Mouse (Mus musculus): ENCODE data around the gene Klhl8. TPM values are rescaled to one million over a fixed set of nuclear protein-coding genes. Genes with fewer than 3 reads are reported as not detected.

The Klhl8 gene
- polyA plus RNA-seq, 1 experiment from 2014 or later = 13.8 TPM

- Histone ChIP-seq H3K4me1 (ENCODE audit: insufficient read depth, low read length) (peaks cover 21% of the 10 kb centered on the region), H3K9me3 (ENCODE audit: low read length) (no peaks in the 10 kb centered on the region), H3K27me3 (ENCODE audit: insufficient read depth, low read length) (no peaks in the 10 kb centered on the region), H3K4me2 (replicated peaks; ENCODE audit: low read depth, low read length) (no peak overlapping the region), H3K9ac (replicated peaks; ENCODE audit: low read length) (no peak overlapping the region), H3K4me3 (ENCODE audit: low read length) (no peak overlapping the region), H3K27ac (ENCODE audit: low read length) (no peak overlapping the region), H3K36me3 (ENCODE audit: insufficient read depth, low read length) (no peaks in the 10 kb centered on the region)
- WGBS = 90% methylated on average over 1 of the region's 1 CpGs
- ATAC-seq (ENCODE audit: low FRiP score, low TSS enrichment) = no peak
These were observed 91.4 kb downstream of the Klhl8 start for GRCm38 (mm10) chr5:103819674-103820073.

- no peak overlapping the region for H3K27ac ChIP-seq (ENCODE audit: low read length)
- H3K36me3 ChIP-seq (ENCODE audit: insufficient read depth, low read length) = no peaks in the 10 kb centered on the region
- no peaks in the 10 kb centered on the region for H3K27me3 ChIP-seq (ENCODE audit: insufficient read depth, low read length)
- no peak for ATAC-seq (ENCODE audit: low FRiP score, low TSS enrichment)
- H3K9ac ChIP-seq (replicated peaks; ENCODE audit: low read length) = no peak overlapping the region
- 84% methylated on average over 9 of the region's 9 CpGs for WGBS
- no peak overlapping the region for H3K4me3 ChIP-seq (ENCODE audit: low read length)
- no peaks in the 10 kb centered on the region for H3K9me3 ChIP-seq (ENCODE audit: low read length)
- no peak overlapping the region for H3K4me2 ChIP-seq (replicated peaks; ENCODE audit: low read depth, low read length)
- peaks cover 27% of the 10 kb centered on the region for H3K4me1 ChIP-seq (ENCODE audit: insufficient read depth, low read length)
These were observed 92.5 kb downstream of the Klhl8 start for GRCm38 (mm10) chr5:103818602-103819001.

GRCm38 (mm10) chr5:103817754-103818153 is 93.3 kb downstream of the Klhl8 start:
- H3K4me1 ChIP-seq (ENCODE audit: insufficient read depth, low read length) = peaks cover 27% of the 10 kb centered on the region
- no peaks in the 10 kb centered on the region for H3K36me3 ChIP-seq (ENCODE audit: insufficient read depth, low read length)
- H3K27me3 ChIP-seq (ENCODE audit: insufficient read depth, low read length) = no peaks in the 10 kb centered on the region
- H3K9me3 ChIP-seq (ENCODE audit: low read length) = no peaks in the 10 kb centered on the region
- no peak overlapping the region for H3K9ac ChIP-seq (replicated peaks; ENCODE audit: low read length)
- H3K27ac ChIP-seq (ENCODE audit: low read length) = no peak overlapping the region
- 6% methylated on average over 1 of the region's 1 CpGs for WGBS
- peak; percentile 51 for ATAC-seq (ENCODE audit: low FRiP score, low TSS enrichment)
- no peak overlapping the region for H3K4me3 ChIP-seq (ENCODE audit: low read length)
- no peak overlapping the region for H3K4me2 ChIP-seq (replicated peaks; ENCODE audit: low read depth, low read length)

GRCm38 (mm10) chr5:103816718-103817117 is 94.3 kb downstream of the Klhl8 start:
- Histone ChIP-seq H3K36me3 (ENCODE audit: insufficient read depth, low read length) (no peaks in the 10 kb centered on the region), H3K27me3 (ENCODE audit: insufficient read depth, low read length) (no peaks in the 10 kb centered on the region), H3K4me1 (ENCODE audit: insufficient read depth, low read length) (peaks cover 24% of the 10 kb centered on the region), H3K4me3 (ENCODE audit: low read length) (no peak overlapping the region), H3K27ac (ENCODE audit: low read length) (no peak overlapping the region), H3K9me3 (ENCODE audit: low read length) (no peaks in the 10 kb centered on the region), H3K9ac (replicated peaks; ENCODE audit: low read length) (no peak overlapping the region), H3K4me2 (replicated peaks; ENCODE audit: low read depth, low read length) (no peak overlapping the region)
- ATAC-seq (ENCODE audit: low FRiP score, low TSS enrichment) = no peak
- 90% methylated on average over 3 of the region's 3 CpGs for WGBS

GRCm38 (mm10) chr5:103815249-103815617 is 95.8 kb downstream of the Klhl8 start:
- WGBS = 60% methylated on average over 4 of the region's 4 CpGs
- no peaks in the 10 kb centered on the region for H3K27me3 ChIP-seq (ENCODE audit: insufficient read depth, low read length)
- H3K4me3 ChIP-seq (ENCODE audit: low read length) = no peak overlapping the region
- H3K9me3 ChIP-seq (ENCODE audit: low read length) = no peaks in the 10 kb centered on the region
- no peak for ATAC-seq (ENCODE audit: low FRiP score, low TSS enrichment)
- H3K4me1 ChIP-seq (ENCODE audit: insufficient read depth, low read length) = peaks cover 11% of the 10 kb centered on the region
- no peak overlapping the region for H3K27ac ChIP-seq (ENCODE audit: low read length)
- H3K4me2 ChIP-seq (replicated peaks; ENCODE audit: low read depth, low read length) = no peak overlapping the region
- no peak overlapping the region for H3K9ac ChIP-seq (replicated peaks; ENCODE audit: low read length)
- H3K36me3 ChIP-seq (ENCODE audit: insufficient read depth, low read length) = no peaks in the 10 kb centered on the region

GRCm38 (mm10) chr5:103814551-103815248 is 96.4 kb downstream of the Klhl8 start:
- Histone ChIP-seq H3K27me3 (ENCODE audit: insufficient read depth, low read length) (no peaks in the 10 kb centered on the region), H3K36me3 (ENCODE audit: insufficient read depth, low read length) (no peaks in the 10 kb centered on the region), H3K9me3 (ENCODE audit: low read length) (no peaks in the 10 kb centered on the region), H3K27ac (ENCODE audit: low read length) (peak overlapping the region; percentile 41), H3K9ac (replicated peaks; ENCODE audit: low read length) (no peak overlapping the region), H3K4me3 (ENCODE audit: low read length) (no peak overlapping the region), H3K4me2 (replicated peaks; ENCODE audit: low read depth, low read length) (no peak overlapping the region), H3K4me1 (ENCODE audit: insufficient read depth, low read length) (peaks cover 10% of the 10 kb centered on the region)
- 41% methylated on average over 16 of the region's 16 CpGs for WGBS
- ATAC-seq (ENCODE audit: low FRiP score, low TSS enrichment) = no peak

GRCm38 (mm10) chr5:103813997-103814542 is 97.0 kb downstream of the Klhl8 start:
- peak overlapping the region; percentile 41; the same call in 1 of the 2 replicates for H3K27ac ChIP-seq (ENCODE audit: low read length)
- no peaks in the 10 kb centered on the region for H3K36me3 ChIP-seq (ENCODE audit: insufficient read depth, low read length)
- no peak overlapping the region for H3K4me2 ChIP-seq (replicated peaks; ENCODE audit: low read depth, low read length)
- H3K4me1 ChIP-seq (ENCODE audit: insufficient read depth, low read length) = peaks cover 10% of the 10 kb centered on the region
- no peak for ATAC-seq (ENCODE audit: low FRiP score, low TSS enrichment)
- no peak overlapping the region for H3K4me3 ChIP-seq (ENCODE audit: low read length)
- no peaks in the 10 kb centered on the region for H3K9me3 ChIP-seq (ENCODE audit: low read length)
- no peak overlapping the region for H3K9ac ChIP-seq (replicated peaks; ENCODE audit: low read length)
- H3K27me3 ChIP-seq (ENCODE audit: insufficient read depth, low read length) = no peaks in the 10 kb centered on the region
- 76% methylated on average over 12 of the region's 12 CpGs for WGBS

GRCm38 (mm10) chr5:103813291-103813690 is 97.8 kb downstream of the Klhl8 start:
- H3K4me2 ChIP-seq (replicated peaks; ENCODE audit: low read depth, low read length) = no peak overlapping the region
- WGBS = 75% methylated on average over 5 of the region's 5 CpGs
- no peak overlapping the region for H3K4me3 ChIP-seq (ENCODE audit: low read length)
- H3K9me3 ChIP-seq (ENCODE audit: low read length) = no peaks in the 10 kb centered on the region
- no peak overlapping the region for H3K9ac ChIP-seq (replicated peaks; ENCODE audit: low read length)
- no peaks in the 10 kb centered on the region for H3K36me3 ChIP-seq (ENCODE audit: insufficient read depth, low read length)
- H3K27me3 ChIP-seq (ENCODE audit: insufficient read depth, low read length) = no peaks in the 10 kb centered on the region
- peaks cover 10% of the 10 kb centered on the region for H3K4me1 ChIP-seq (ENCODE audit: insufficient read depth, low read length)
- no peak overlapping the region for H3K27ac ChIP-seq (ENCODE audit: low read length)
- ATAC-seq (ENCODE audit: low FRiP score, low TSS enrichment) = no peak

Data from kidney, embryonic 16.5 days (tissue).